Mouse (Mus musculus) cerebellum, adult 9-11 months (tissue): ENCODE results near the gene Hist3h2a.
"Not testable (repeated sequence)": the region's sequence is repeated elsewhere in the genome, so short reads cannot be mapped to it uniquely, and the experiment has no call there.

Source experiments
- DNase-seq: peaks from one replicate; pipeline ENCODE4 v3.0.0; 2022

Hist3h2a gene

DNA sequence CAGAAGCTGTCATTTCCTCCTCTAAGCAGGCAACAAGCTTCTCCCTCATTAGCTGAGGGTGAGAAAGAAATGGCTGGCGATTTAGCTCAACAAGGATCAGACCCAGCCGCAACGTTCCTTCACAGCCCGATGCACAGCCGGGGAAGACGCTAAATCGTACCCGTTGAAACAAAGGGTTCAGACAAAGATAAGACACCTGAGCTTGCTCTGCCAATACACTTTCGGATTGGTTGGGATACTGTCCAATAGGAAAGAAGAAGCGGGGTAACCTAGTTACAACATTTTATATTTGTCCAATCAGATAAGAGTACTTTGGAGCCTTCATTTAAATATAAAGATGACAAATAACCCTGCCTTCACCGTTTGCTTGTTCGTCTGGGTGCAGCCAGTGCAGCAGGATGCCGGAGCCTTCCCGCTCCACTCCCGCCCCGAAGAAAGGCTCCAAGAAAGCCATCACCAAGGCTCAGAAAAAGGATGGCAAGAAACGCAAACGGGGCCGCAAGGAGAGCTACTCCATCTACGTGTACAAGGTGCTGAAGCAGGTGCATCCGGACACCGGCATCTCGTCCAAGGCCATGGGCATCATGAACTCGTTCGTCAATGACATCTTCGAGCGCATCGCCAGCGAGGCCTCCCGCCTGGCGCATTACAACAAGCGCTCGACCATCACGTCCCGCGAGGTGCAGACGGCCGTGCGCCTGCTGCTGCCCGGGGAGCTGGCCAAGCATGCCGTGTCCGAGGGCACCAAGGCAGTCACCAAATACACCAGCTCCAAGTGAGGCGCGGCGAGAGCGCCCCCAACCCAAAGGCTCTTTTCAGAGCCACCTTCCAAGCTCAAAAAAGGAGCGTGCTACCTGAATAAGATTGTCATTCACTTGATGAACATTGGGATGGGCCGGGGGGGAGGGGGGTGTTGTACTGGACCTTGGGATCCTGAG, 5.7 kb upstream of the Hist3h2a start, which contains the start of gene Hist3h2ba:
TSS of gene Hist3h2ba (plus strand) at position 379 of the 938 bp plus-strand sequence.
- DNase-seq: peak; percentile 92

GRCm38 (mm10) chr11:58949480-58950431, 4.7 kb upstream of the Hist3h2a start:
- DNase-seq: peak; percentile 86

DNA sequence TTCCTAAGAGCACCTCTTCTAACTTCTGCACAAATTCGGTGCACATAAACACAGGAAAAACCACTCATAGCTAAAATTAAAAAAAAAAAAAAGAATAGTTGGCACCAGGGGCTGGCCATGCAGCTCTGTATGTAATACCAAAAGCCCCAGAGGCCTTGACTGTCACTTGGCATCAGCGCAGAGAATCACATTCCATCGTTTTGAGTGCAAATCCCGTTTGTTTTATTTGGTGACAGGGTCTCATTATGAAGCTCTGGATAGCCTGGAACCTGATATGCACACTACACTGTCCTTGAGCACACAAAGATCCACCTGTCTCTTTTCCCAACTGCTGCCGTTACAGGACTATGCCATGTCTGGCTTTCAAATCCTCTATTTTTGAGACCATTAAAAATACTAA, 3.3 kb upstream of the Hist3h2a start:
- DNase-seq: peak; percentile 50

DNA sequence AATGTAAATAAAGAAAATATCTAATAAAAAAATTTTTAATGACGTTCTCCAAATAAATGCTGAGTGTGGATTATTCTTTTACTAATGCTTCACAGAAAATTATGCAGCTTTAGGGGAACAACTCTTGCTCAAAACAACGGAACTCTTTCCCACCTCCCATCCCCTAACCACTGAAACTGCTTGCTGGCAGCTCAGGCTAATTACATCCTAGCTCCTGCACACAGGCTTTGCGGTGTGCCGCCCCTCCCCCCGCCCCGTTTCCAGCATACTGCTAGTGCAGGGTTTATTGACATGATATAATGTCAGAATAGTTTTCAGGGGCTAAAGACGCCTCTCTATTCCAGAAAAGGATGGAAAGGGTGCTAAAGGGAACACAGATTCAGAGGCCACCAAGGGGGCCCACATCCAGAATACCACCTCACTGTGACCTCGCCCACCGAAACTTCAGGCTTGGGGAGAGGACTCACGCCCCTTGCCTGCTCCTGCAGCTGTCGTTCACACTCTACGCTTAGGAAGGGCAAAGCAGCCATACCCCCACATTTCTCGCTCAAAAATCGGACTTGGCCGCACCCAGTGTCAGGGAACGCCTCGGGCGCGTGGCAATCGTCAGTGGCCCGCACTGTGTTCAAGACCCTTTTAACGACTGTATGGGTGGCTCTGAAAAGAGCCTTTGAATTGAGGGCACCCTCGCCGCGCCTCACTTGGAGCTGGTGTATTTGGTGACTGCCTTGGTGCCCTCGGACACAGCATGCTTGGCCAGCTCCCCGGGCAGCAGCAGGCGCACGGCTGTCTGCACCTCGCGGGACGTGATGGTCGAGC, 925 bp upstream of the Hist3h2a start:
- DNase-seq: no peak

DNA sequence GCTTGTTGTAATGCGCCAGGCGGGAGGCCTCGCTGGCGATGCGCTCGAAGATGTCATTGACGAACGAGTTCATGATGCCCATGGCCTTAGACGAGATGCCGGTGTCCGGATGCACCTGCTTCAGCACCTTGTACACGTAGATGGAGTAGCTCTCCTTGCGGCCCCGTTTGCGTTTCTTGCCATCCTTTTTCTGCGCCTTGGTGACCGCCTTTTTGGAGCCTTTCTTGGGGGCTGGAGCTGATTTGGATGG, 390 bp upstream of the Hist3h2a start:
- DNase-seq: not testable (repeated sequence)

GRCm38 (mm10) chr11:58955143-58955867, 820 bp downstream of the Hist3h2a start:
- DNase-seq: peak; percentile 63

GRCm38 (mm10) chr11:58955868-58956257, 1.4 kb downstream of the Hist3h2a start:
- DNase-seq: no peak

- DNase-seq: peak; percentile 65
Measured at GRCm38 (mm10) chr11:58957226-58957914, 2.9 kb downstream of the Hist3h2a start.

GRCm38 (mm10) chr11:58958536-58958935, 4.1 kb downstream of the Hist3h2a start:
- DNase-seq: no peak

DNA sequence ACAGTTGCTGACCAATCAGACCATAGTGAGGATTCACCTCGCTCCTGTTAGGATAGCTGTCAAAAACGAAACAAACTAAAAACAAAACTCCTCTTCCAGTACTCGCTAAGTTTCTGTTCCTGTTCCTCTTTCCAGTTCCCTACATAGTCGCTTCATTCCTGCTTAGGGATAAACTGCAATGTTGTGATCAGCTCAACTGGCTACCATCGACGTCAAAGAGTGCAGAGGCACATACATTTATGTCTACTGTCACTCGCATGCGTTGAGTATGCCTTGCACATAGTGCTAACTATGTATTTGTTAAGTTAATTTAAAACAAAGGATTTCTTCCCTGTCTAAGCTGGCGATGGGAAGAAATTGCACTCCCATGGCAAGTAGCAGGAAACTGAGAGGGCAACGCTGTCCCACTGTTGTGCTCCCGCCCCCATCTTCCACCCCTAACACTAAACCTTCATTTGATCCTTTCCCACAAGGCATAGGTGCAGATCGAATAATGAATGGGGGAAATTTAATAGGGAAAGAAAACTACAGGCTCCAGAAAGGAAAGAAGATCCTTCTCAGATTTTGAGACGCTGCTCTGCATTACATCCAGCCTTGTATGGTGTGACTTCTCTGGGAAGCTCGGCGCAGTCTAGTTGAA, 4.8 kb downstream of the Hist3h2a start:
- DNase-seq: no peak

GRCm38 (mm10) chr11:58959921-58960465, 5.5 kb downstream of the Hist3h2a start:
- DNase-seq: peak; percentile 95

GRCm38 (mm10) chr11:58961364-58962177, 7.1 kb downstream of the Hist3h2a start:
- peak; percentile 58 for DNase-seq

DNA sequence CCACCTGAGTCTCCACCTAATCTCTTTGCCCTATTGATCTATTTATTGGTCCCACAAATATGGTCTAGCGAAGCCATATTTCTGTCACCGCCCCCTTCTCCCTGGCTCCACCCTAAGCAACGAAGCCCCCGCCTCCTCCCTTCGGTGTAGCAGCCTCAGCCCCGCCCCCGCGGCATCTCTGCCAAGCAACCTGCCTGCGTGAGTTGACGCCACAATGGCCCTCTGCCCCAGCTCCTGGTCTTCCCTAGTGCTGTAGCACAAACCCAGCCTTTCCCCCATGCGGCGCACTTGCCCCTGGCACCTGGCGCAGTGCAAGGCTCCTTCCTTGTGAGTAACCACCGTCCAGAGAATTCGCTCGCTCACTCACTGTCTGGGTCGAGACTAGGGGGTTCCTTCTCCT, 9.1 kb downstream of the Hist3h2a start:
- DNase-seq: peak; percentile 67

GRCm38 (mm10) chr11:58964216-58964615, 9.7 kb downstream of the Hist3h2a start:
- no peak for DNase-seq

DNA sequence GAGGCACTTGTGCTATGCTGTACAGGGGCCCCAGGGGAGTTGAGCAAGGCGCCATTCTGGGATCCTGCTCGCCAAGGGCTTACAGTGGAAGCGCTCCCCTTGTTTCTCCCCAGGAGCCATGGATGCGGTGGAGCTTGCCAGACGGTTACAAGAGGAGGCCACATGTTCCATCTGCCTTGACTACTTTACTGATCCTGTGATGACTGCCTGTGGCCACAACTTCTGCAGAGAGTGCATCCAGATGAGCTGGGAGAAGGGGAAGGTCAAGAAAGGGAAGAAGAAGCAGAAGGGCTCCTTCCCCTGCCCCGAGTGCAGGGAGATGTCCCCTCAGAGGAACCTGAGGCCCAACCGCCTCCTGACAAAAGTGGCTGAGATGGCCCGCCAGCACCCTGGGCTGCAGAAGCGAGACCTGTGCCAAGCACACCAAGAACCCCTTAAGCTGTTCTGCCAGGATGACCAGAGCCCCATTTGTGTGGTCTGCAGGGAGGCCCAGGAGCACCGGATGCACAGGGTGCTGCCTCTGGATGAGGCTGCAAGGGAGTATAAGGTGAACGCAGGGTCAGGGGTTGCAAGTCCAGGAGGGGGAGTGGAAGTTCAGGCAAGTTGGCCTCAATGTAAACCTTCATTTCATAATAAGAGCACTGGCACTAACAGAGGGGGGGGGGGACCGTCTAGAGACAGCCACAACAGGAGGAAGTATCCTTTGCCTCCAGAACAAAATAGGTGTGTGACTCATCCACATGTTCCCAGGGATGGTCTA, 10.7 kb downstream of the Hist3h2a start:
- DNase-seq: no peak

DNA sequence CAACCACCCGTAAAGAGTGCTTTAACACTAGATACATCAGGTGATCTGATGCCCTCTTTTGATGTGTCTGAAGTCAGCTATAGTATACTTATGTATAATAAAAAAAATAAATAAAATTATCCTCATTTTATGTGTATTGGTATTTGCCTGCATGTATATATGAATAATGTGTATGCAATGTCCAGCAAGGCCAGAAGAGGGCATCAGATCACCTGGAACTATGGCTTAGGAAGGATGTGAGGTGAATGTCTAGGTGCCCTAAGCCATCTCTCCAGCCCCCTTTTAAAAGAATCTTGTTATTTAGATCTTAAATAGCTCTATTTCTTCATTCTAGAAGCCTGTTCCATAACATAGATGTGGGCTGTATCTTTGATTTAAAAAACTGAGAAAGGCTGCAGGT, 12.9 kb downstream of the Hist3h2a start:
- DNase-seq: no peak

- DNase-seq: no peak
Measured at GRCm38 (mm10) chr11:58968551-58968950, 14.1 kb downstream of the Hist3h2a start.

GRCm38 (mm10) chr11:58969027-58969426, 14.5 kb downstream of the Hist3h2a start:
- no peak for DNase-seq

DNA sequence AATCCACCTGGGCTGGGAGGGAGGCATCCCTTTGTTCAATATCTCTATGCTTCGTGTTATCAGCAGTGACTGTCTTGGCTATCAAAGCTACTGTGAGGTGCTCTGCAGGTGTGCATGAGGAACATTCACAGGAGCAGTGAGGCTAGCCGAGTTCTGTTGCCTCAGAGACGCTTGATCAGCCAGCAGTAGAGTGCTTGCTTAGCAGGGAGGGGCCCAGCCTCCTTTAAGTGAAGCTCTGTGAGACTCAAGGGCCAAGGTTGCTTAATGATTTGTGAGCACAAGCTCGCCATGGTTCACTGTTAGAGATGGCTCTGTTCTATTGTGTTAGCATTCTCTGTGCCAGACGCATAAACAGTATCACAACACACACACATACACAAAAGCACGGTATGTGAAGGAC, 15.2 kb downstream of the Hist3h2a start:
- DNase-seq: no peak
